Mouse (Mus musculus) kidney, adult 2 months (tissue): ENCODE measurements around the gene Psip1.

Experiments
- CTCF ChIP-seq: fragments of 200-500 bp; conservative IDR thresholded peaks from 2 replicates; pipeline ENCODE4 v1.5.1; 2011; ENCODE audit warnings: low read depth, mild to moderate bottlenecking, control low read depth, low read length, moderate library complexity, mixed read lengths; ENCODE audit not compliant: insufficient read depth, insufficient read length
- POLR2A ChIP-seq: fragments of 200-500 bp; IDR thresholded peaks from one replicate; pipeline ENCODE4 v1.6.1; 2011; ENCODE audit warnings: low read depth, low read length, control low read depth

GRCm38 (mm10) chr4:83522066-83522465 lies 35.8 kb upstream of the Psip1 start:
- no peak for TF ChIP-seq POLR2A
- no peak for TF ChIP-seq CTCF
